Mouse (Mus musculus): ENCODE results near the gene Set. TPM values are rescaled to one million over a fixed set of nuclear protein-coding genes. Genes with fewer than 3 reads are reported as not detected.

Set gene
- polyA plus RNA-seq, 1 experiment = 159 TPM

DNA sequence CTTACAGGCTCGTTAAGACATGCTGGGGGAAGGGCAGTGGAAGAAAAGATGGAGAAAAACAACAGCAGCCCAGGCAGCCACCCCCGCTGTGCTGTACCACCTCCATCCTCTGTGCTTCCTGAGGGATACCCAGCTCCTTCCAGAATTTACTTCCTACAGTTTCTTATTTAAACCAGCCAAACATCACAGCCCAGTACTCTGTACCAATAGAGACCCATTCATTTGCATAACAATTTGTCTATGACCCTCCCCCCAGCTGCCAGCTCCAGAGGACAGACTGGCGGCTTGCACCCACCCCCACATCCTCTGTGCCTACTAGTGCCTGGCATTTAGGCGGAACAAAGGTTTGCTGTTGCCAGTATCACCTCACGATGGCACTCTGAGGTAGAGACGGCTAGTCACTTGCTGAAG lies 62.5 kb downstream of the Set start:
- no peak for TF ChIP-seq POLR2A (IDR thresholded peaks at IDR 0.05; ENCODE audit: borderline replicate concordance, insufficient read depth, low read length)
- no peak for TF ChIP-seq CTCF (IDR thresholded peaks at IDR 0.05; ENCODE audit: borderline replicate concordance, insufficient read depth, low read depth, low read length)
- Histone ChIP-seq H3K27me3 (ENCODE audit: control insufficient read depth, insufficient read depth, low read length) (no peaks in the 10 kb centered on the region), H3K4me1 (ENCODE audit: control insufficient read depth, insufficient read depth, low read length) (peaks cover 29% of the 10 kb centered on the region), H3K27ac (ENCODE audit: insufficient read depth, low read length) (peak overlapping the region; percentile 66), H3K4me3 (replicated peaks; ENCODE audit: insufficient read depth, low read depth, low read length) (no peak overlapping the region)
- 6% methylated on average over 6 of the region's 6 CpGs for WGBS
- DNase-seq = peak in 1 of 2 experiments; percentile 38

- TF ChIP-seq CTCF (IDR thresholded peaks at IDR 0.05; ENCODE audit: borderline replicate concordance, insufficient read depth, low read depth, low read length) = no peak
- no peak for TF ChIP-seq POLR2A (IDR thresholded peaks at IDR 0.05; ENCODE audit: borderline replicate concordance, insufficient read depth, low read length)
- DNase-seq = no peak
- no peak overlapping the region for H3K27ac ChIP-seq (ENCODE audit: insufficient read depth, low read length)
- no peaks in the 10 kb centered on the region for H3K27me3 ChIP-seq (ENCODE audit: control insufficient read depth, insufficient read depth, low read length)
- H3K4me1 ChIP-seq (ENCODE audit: control insufficient read depth, insufficient read depth, low read length) = peaks cover 31% of the 10 kb centered on the region
- 47% methylated on average over 4 of the region's 4 CpGs for WGBS
- H3K4me3 ChIP-seq (replicated peaks; ENCODE audit: insufficient read depth, low read depth, low read length) = no peak overlapping the region
Measured at GRCm38 (mm10) chr2:30120269-30120668, 63.1 kb downstream of the Set start.

Other genes with a start within 250 kb of the Set start
- gene Urm1, start 237.3 kb upstream of the Set start, polyA plus RNA-seq (2012; rRNA removed) = 78.6 and 89.6 TPM in 2 replicates
- 30.4 and 38.2 TPM in 2 replicates for gene Cercam, start 188.2 kb upstream of the Set start, polyA plus RNA-seq (2012; rRNA removed)
- gene Odf2, start 168.2 kb upstream of the Set start, polyA plus RNA-seq (2012; rRNA removed) = 264 and 287 TPM in 2 replicates
- gene Gle1, start 122.0 kb upstream of the Set start, polyA plus RNA-seq (2012; rRNA removed) = 72.7 and 74.7 TPM in 2 replicates
- 922 and 988 TPM in 2 replicates for gene Sptan1, start 91.8 kb upstream of the Set start, polyA plus RNA-seq (2012; rRNA removed)
- gene Wdr34, start 8.5 kb upstream of the Set start, polyA plus RNA-seq (2012; rRNA removed) = 25.2 and 25.6 TPM in 2 replicates
- gene Pkn3, start 20.3 kb downstream of the Set start, polyA plus RNA-seq (2012; rRNA removed) = 2.4 TPM in 2 replicates
- gene Zdhhc12, start 36.3 kb downstream of the Set start, polyA plus RNA-seq (2012; rRNA removed) = 14.4 and 15.5 TPM in 2 replicates
- 137 and 154 TPM in 2 replicates for gene Zer1, start 67.2 kb downstream of the Set start, polyA plus RNA-seq (2012; rRNA removed)
- gene Tbc1d13, start 76.4 kb downstream of the Set start, polyA plus RNA-seq (2012; rRNA removed) = 57.7 and 58.2 TPM in 2 replicates
- 52.9 and 54.1 TPM in 2 replicates for gene Endog, start 114.1 kb downstream of the Set start, polyA plus RNA-seq (2012; rRNA removed)
- gene Spout1, start 121.1 kb downstream of the Set start, polyA plus RNA-seq (2012; rRNA removed) = 50.5 and 52.7 TPM in 2 replicates
- gene Kyat1, start 148.5 kb downstream of the Set start, polyA plus RNA-seq (2012; rRNA removed) = 45.6 and 55.8 TPM in 2 replicates
- gene Lrrc8a, start 180.3 kb downstream of the Set start, polyA plus RNA-seq (2012; rRNA removed) = 54.8 and 58.0 TPM in 2 replicates
- gene Gm28035, start 183.2 kb downstream of the Set start, polyA plus RNA-seq (2012; rRNA removed) = 8.5 and 8.6 TPM in 2 replicates
- gene Phyhd1, start 208.8 kb downstream of the Set start, polyA plus RNA-seq (2012; rRNA removed) = 25.7 and 30.2 TPM in 2 replicates
- gene Gm28038, start 223.7 kb downstream of the Set start, polyA plus RNA-seq (2012; rRNA removed) = not detected in 2 replicates
- gene Dolk, start 229.0 kb downstream of the Set start, polyA plus RNA-seq (2012; rRNA removed) = 20.8 and 21.8 TPM in 2 replicates
- 19.4 and 22.9 TPM in 2 replicates for gene Nup188, start 229.0 kb downstream of the Set start, polyA plus RNA-seq (2012; rRNA removed)